In the genomic region with DNA sequence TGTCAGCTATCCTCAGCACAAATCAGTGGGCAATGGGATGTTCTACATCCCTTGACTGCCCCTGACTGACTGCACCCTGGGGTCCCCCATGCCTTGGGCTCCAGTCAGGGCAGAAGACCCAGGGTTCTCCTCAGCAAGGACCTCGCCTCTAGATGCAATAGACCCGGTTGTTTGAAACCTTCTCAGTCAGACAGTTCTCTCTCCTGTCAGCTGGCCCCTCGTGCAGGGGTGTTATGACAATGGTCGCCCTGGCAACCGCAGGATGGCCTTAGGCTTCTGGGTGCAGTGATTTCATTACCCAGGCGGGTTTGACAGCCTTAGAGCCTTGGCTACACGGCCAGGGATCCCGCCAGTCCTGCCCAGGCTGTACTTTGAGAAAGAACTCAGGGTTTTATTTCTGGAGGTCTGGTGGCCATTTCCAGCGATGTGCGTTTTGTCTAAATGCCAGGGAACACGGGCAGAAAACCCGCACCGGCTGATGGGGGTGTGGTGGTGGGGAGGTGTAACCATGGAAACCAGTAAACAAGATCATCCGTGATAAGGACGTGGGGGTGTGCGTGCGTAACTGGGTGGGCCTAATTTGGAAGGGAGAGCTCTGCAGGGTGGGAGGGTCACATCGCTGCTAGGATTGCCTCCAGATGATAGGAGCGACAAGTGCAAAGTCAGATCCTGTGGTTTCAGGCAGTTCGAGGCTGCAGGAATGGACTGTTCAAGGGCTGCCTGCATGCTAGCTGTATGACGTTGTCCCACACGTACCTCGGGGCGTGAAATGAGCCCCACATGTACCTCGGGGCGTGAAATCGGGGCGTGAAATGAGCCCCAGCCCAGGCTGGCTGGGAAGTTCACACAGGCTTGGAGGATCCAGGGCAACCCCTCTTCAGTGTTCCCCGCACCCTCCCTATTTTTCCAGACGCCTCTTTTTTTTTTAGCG, we compare ENCODE assay signal across 8 mouse cellular contexts.
DNase-seq lines count a peak whose midpoint lies in the region; ATAC-seq and TF ChIP-seq lines count a peak whose summit lies in the region.

No protein-coding gene starts in this region.

- peaks cover 11% of the 10 kb centered on the region for H3K4me1 ChIP-seq in kidney, embryonic 15.5 days
- H3K4me1 ChIP-seq in kidney, adult 2 months (ENCODE audit: control insufficient read depth, insufficient read depth, low read length) = no peaks in the 10 kb centered on the region
- peaks cover 15% of the 10 kb centered on the region for H3K4me1 ChIP-seq in hindbrain, embryonic 12.5 days
- peaks cover 10% of the 10 kb centered on the region for H3K4me1 ChIP-seq in limb, embryonic 13.5 days
- H3K4me1 ChIP-seq in stomach, embryonic 14.5 days (ENCODE audit: control insufficient read depth, insufficient read depth, low read length) = 0 out of 2 replicates have a peak, but pooled peaks cover 3% of the 10 kb centered on the region
- H3K4me1 ChIP-seq in lung, postnatal 0 days (ENCODE audit: insufficient read depth, low read depth, low read length) = no peaks in the 10 kb centered on the region

- H3K27ac ChIP-seq in kidney, embryonic 15.5 days = no peak overlapping the region
- H3K27ac ChIP-seq in kidney, adult 2 months (ENCODE audit: insufficient read depth, low read depth, low read length) = no peak overlapping the region
- peak overlapping the region; percentile 73 for H3K27ac ChIP-seq in hindbrain, embryonic 12.5 days
- H3K27ac ChIP-seq in limb, embryonic 13.5 days = no peak overlapping the region
- H3K27ac ChIP-seq in stomach, embryonic 14.5 days (ENCODE audit: low read length) = no peak overlapping the region
- no peak overlapping the region for H3K27ac ChIP-seq in lung, postnatal 0 days (ENCODE audit: low read length)

- 0 out of 2 replicates have a peak overlapping the region, but pooled peaks have one; percentile 21 for H3K9ac ChIP-seq in kidney, embryonic 15.5 days
- H3K9ac ChIP-seq in hindbrain, embryonic 12.5 days = peak overlapping the region; percentile 51
- 0 out of 2 replicates have a peak overlapping the region, but pooled peaks have one; percentile 10 for H3K9ac ChIP-seq in limb, embryonic 13.5 days
- H3K9ac ChIP-seq in stomach, embryonic 14.5 days (replicated peaks; ENCODE audit: low read depth, low read length) = no peak overlapping the region
- H3K9ac ChIP-seq in lung, postnatal 0 days (replicated peaks; ENCODE audit: low read depth) = no peak overlapping the region

- H3K4me2 ChIP-seq in kidney, embryonic 15.5 days = peak overlapping the region; percentile 46
- peak overlapping the region; percentile 53 for H3K4me2 ChIP-seq in hindbrain, embryonic 12.5 days (replicated peaks)
- H3K4me2 ChIP-seq in limb, embryonic 13.5 days (replicated peaks) = peak overlapping the region; percentile 44
- no peak overlapping the region for H3K4me2 ChIP-seq in stomach, embryonic 14.5 days (replicated peaks; ENCODE audit: low read depth, low read length)
- H3K4me2 ChIP-seq in lung, postnatal 0 days (replicated peaks; ENCODE audit: low read depth, low read length) = no peak overlapping the region

- no peaks in the 10 kb centered on the region for H3K36me3 ChIP-seq in kidney, embryonic 15.5 days
- no peaks in the 10 kb centered on the region for H3K36me3 ChIP-seq in kidney, adult 2 months (ENCODE audit: control insufficient read depth, insufficient read depth, low read length)
- H3K36me3 ChIP-seq in hindbrain, embryonic 12.5 days = no peaks in the 10 kb centered on the region
- no peaks in the 10 kb centered on the region for H3K36me3 ChIP-seq in limb, embryonic 13.5 days
- no peaks in the 10 kb centered on the region for H3K36me3 ChIP-seq in stomach, embryonic 14.5 days (ENCODE audit: control insufficient read depth, insufficient read depth, low read length)
- no peaks in the 10 kb centered on the region for H3K36me3 ChIP-seq in lung, postnatal 0 days (ENCODE audit: insufficient read depth, low read length)

- ATAC-seq in kidney, embryonic 15.5 days (replicated peaks; ENCODE audit: low FRiP score) = 0 out of 2 replicates have a peak, but pooled peaks have one; percentile 25
- ATAC-seq in hindbrain, embryonic 12.5 days (ENCODE audit: low FRiP score) = peak; percentile 88
- no peak; the same call in 1 of the 2 replicates for ATAC-seq in limb, embryonic 13.5 days (ENCODE audit: low FRiP score, low read depth)
- ATAC-seq in stomach, embryonic 14.5 days (ENCODE audit: insufficient number of reproducible peaks, insufficient read depth, low FRiP score, low read depth) = 0 out of 2 replicates have a peak, but pooled peaks have one; percentile 25
- ATAC-seq in lung, postnatal 0 days = no peak

- H3K4me3 ChIP-seq in kidney, embryonic 15.5 days (replicated peaks) = 0 out of 2 replicates have a peak overlapping the region, but pooled peaks have one; percentile 4
- H3K4me3 ChIP-seq in kidney, adult 2 months (ENCODE audit: insufficient read depth, low read depth, low read length) = no peak overlapping the region
- peak overlapping the region; percentile 19; the same call in 1 of the 2 replicates for H3K4me3 ChIP-seq in hindbrain, embryonic 12.5 days
- no peak overlapping the region; the same call in 1 of the 2 replicates for H3K4me3 ChIP-seq in limb, embryonic 13.5 days
- no peak overlapping the region for H3K4me3 ChIP-seq in stomach, embryonic 14.5 days (ENCODE audit: low read depth, low read length)
- H3K4me3 ChIP-seq in lung, postnatal 0 days (ENCODE audit: low read depth, low read length) = no peak overlapping the region

- no peak for TF ChIP-seq CTCF in kidney, adult 2 months (conservative IDR thresholded peaks at IDR 0.05; ENCODE audit: insufficient read depth, insufficient read length, low read depth, low read length)
- TF ChIP-seq CTCF in lung, postnatal 0 days (IDR thresholded peaks at IDR 0.05) = no peak

- TF ChIP-seq EP300 in lung, postnatal 0 days (IDR thresholded peaks at IDR 0.05) = no peak

- 24% methylated on average over 31 of the region's 31 CpGs for WGBS in kidney, embryonic 15.5 days
- WGBS in kidney, adult 2 months = 29% methylated on average over 31 of the region's 31 CpGs
- 11% methylated on average over 31 of the region's 31 CpGs for WGBS in hindbrain, embryonic 12.5 days
- WGBS in limb, embryonic 13.5 days = 24% methylated on average over 31 of the region's 31 CpGs
- WGBS in stomach, embryonic 14.5 days = 23% methylated on average over 31 of the region's 31 CpGs
- WGBS in lung, postnatal 0 days = 27% methylated on average over 31 of the region's 31 CpGs

- no peaks in the 10 kb centered on the region; the same call in 1 of the 2 replicates for H3K27me3 ChIP-seq in kidney, embryonic 15.5 days
- no peaks in the 10 kb centered on the region for H3K27me3 ChIP-seq in kidney, adult 2 months (replicated peaks; ENCODE audit: control insufficient read depth, insufficient read depth, low read length)
- no peaks in the 10 kb centered on the region for H3K27me3 ChIP-seq in hindbrain, embryonic 12.5 days
- H3K27me3 ChIP-seq in limb, embryonic 13.5 days = peaks cover 2% of the 10 kb centered on the region; the same call in 1 of the 2 replicates
- no peaks in the 10 kb centered on the region for H3K27me3 ChIP-seq in stomach, embryonic 14.5 days (ENCODE audit: control insufficient read depth, insufficient read depth, low read length)
- no peaks in the 10 kb centered on the region for H3K27me3 ChIP-seq in lung, postnatal 0 days (replicated peaks; ENCODE audit: insufficient read depth, low read length)

- no peak for DNase-seq in kidney, adult 2 months
- DNase-seq in embryo, embryonic 10 days (ENCODE audit: low spot score) = peak; percentile 84
- no peak for DNase-seq in lung, postnatal 0 days (ENCODE audit: low spot score)
- DNase-seq in cerebellum, adult 11 months = no peak

- TF ChIP-seq POLR2A in kidney, adult 2 months (IDR thresholded peaks at IDR 0.05; ENCODE audit: low read depth, low read length) = no peak

- H3K9me3 ChIP-seq in kidney, embryonic 15.5 days (replicated peaks) = no peaks in the 10 kb centered on the region
- no peaks in the 10 kb centered on the region for H3K9me3 ChIP-seq in hindbrain, embryonic 12.5 days (replicated peaks)
- H3K9me3 ChIP-seq in limb, embryonic 13.5 days = no peaks in the 10 kb centered on the region
- no peaks in the 10 kb centered on the region for H3K9me3 ChIP-seq in stomach, embryonic 14.5 days (ENCODE audit: control insufficient read depth, low read depth, low read length)
- H3K9me3 ChIP-seq in lung, postnatal 0 days (ENCODE audit: low read length) = no peaks in the 10 kb centered on the region

Comparison
In these comparisons a context has a peak if more than half of its experiments do, and no peak if none do; other contexts are left out.
1. H3K4me3 ChIP-seq: peak in kidney, embryonic 15.5 days (single experiment) and hindbrain, embryonic 12.5 days (single experiment); none in kidney, adult 2 months (single experiment), limb, embryonic 13.5 days (single experiment), stomach, embryonic 14.5 days (single experiment) and lung, postnatal 0 days (single experiment).
2. ATAC-seq: peak in kidney, embryonic 15.5 days (single experiment), hindbrain, embryonic 12.5 days (single experiment) and stomach, embryonic 14.5 days (single experiment); none in limb, embryonic 13.5 days (single experiment) and lung, postnatal 0 days (single experiment).
3. H3K4me2 ChIP-seq: peak in kidney, embryonic 15.5 days (single experiment), hindbrain, embryonic 12.5 days (single experiment) and limb, embryonic 13.5 days (single experiment); none in stomach, embryonic 14.5 days (single experiment) and lung, postnatal 0 days (single experiment).
4. H3K9ac ChIP-seq: peak in kidney, embryonic 15.5 days (single experiment), hindbrain, embryonic 12.5 days (single experiment) and limb, embryonic 13.5 days (single experiment); none in stomach, embryonic 14.5 days (single experiment) and lung, postnatal 0 days (single experiment).